Mouse (Mus musculus): ENCODE data around the gene Cd200r1. TPM values are rescaled to one million over a fixed set of nuclear protein-coding genes. Genes with fewer than 3 reads are reported as not detected.
A peak's percentile ranks its signal among the peaks of the same experiment; 100 is the strongest.

The Cd200r1 gene
- total and polyA plus RNA-seq, 3 experiments: 1.4 to 1.6 TPM; not detected in 1

- Histone ChIP-seq H3K4me3 (ENCODE audit: control insufficient read depth in 1 of 2, insufficient read depth in 1 of 2, low read depth in 2 of 2, low read length in 2 of 2) (peak overlapping the region; percentile 36 to 69), H3K9ac (ENCODE audit: control insufficient read depth, low read depth, low read length, poor library complexity, severe bottlenecking) (peak overlapping the region; percentile 38), H3K36me3 (ENCODE audit: control insufficient read depth in 1 of 2, insufficient read depth in 2 of 2, low read length in 2 of 2) (peaks cover 0 to 20% of the 10 kb centered on the region in 2 experiments; a peak in 2 of 4 replicates), H3K9me3 (replicated peaks; ENCODE audit: insufficient read depth, low read length) (no peaks in the 10 kb centered on the region), H3K79me2 (ENCODE audit: control insufficient read depth, insufficient read depth, low read length, poor library complexity) (no peaks in the 10 kb centered on the region), H3K27ac (ENCODE audit: control insufficient read depth, low read depth, low read length) (peak overlapping the region; percentile 9; the same call in 1 of the 2 replicates), H3K27me3 (ENCODE audit: control insufficient read depth in 1 of 2, insufficient read depth in 2 of 2, low read length in 2 of 2) (no peaks in the 10 kb centered on the region), H3K4me1 (ENCODE audit: control insufficient read depth in 1 of 2, insufficient read depth in 2 of 2, low read length in 2 of 2) (peaks cover 4 to 9% of the 10 kb centered on the region in 2 experiments)
- TF ChIP-seq SMC3 (IDR thresholded peaks at IDR 0.05; ENCODE audit: low read depth, low read length) (no peak), ZNF384 (IDR thresholded peaks at IDR 0.05; ENCODE audit: low read depth, low read length) (no peak), EP300 (IDR thresholded peaks at IDR 0.05; ENCODE audit: low read depth in 1 of 2, low read length in 2 of 2) (no peak), NELFE (IDR thresholded peaks at IDR 0.05; ENCODE audit: low read depth, low read length) (no peak), MEF2A (IDR thresholded peaks at IDR 0.05; ENCODE audit: extremely low read depth, insufficient replicate concordance, low read depth, low read length, poor library complexity, severe bottlenecking) (no peak), UBTF (IDR thresholded peaks at IDR 0.05; ENCODE audit: borderline replicate concordance, insufficient read depth, low read depth, low read length) (no peak), MYC (IDR thresholded peaks at IDR 0.05; ENCODE audit: low read depth, low read length) (no peak), RCOR1 (IDR thresholded peaks at IDR 0.05; ENCODE audit: low read depth, low read length) (no peak), GABPA (IDR thresholded peaks at IDR 0.05; ENCODE audit: low read depth, low read length) (no peak), SIN3A (IDR thresholded peaks at IDR 0.05; ENCODE audit: low read length) (no peak), KAT2A (conservative IDR thresholded peaks at IDR 0.05; ENCODE audit: low read depth, low read length) (no peak), RAD21 (IDR thresholded peaks at IDR 0.05; ENCODE audit: low read depth, low read length) (no peak), NRF1 (IDR thresholded peaks at IDR 0.05; ENCODE audit: insufficient read depth, low read depth, low read length, poor library complexity, severe bottlenecking) (no peak), E2F4 (IDR thresholded peaks at IDR 0.05; ENCODE audit: borderline replicate concordance, low read depth, low read length) (no peak)
- peak; percentile 65 for DNase-seq (ENCODE audit: low read depth, low spot score)
Observed at GRCm38 (mm10) chr16:44767506-44767905, 2.0 kb downstream of the Cd200r1 start.

- H3K36me3 ChIP-seq (ENCODE audit: control insufficient read depth in 1 of 2, insufficient read depth in 2 of 2, low read length in 2 of 2): peaks cover 0 to 23% of the 10 kb centered on the region in 2 experiments; a peak in 2 of 4 replicates
- no peaks in the 10 kb centered on the region for H3K9me3 ChIP-seq (replicated peaks; ENCODE audit: insufficient read depth, low read length)
- peak overlapping the region; percentile 9; the same call in 1 of the 2 replicates for H3K27ac ChIP-seq (ENCODE audit: control insufficient read depth, low read depth, low read length)
- no peak for TF ChIP-seq MAZ (IDR thresholded peaks at IDR 0.05; ENCODE audit: low read depth, low read length)
- TF ChIP-seq CHD1 (IDR thresholded peaks at IDR 0.05; ENCODE audit: low read depth, low read length): no peak
- TF ChIP-seq UBTF (IDR thresholded peaks at IDR 0.05; ENCODE audit: borderline replicate concordance, insufficient read depth, low read depth, low read length): no peak
- TF ChIP-seq TBP (IDR thresholded peaks at IDR 0.05; ENCODE audit: low read depth, low read length): no peak
- peak; percentile 87 for TF ChIP-seq RAD21 (IDR thresholded peaks at IDR 0.05; ENCODE audit: low read depth, low read length)
- TF ChIP-seq USF2 (IDR thresholded peaks at IDR 0.05; ENCODE audit: borderline replicate concordance in 1 of 2, insufficient read depth in 1 of 2, low read depth in 1 of 2, low read length in 2 of 2): no peak
- TF ChIP-seq BHLHE40 (IDR thresholded peaks at IDR 0.05; ENCODE audit: borderline replicate concordance, low read depth, low read length): 0 out of 2 replicates have a peak, but pooled peaks have one; percentile 33
- peak; percentile 88 for TF ChIP-seq SMC3 (IDR thresholded peaks at IDR 0.05; ENCODE audit: low read depth, low read length)
- 0 out of 2 replicates have a peak, but pooled peaks have one; percentile 27 for TF ChIP-seq MYC (IDR thresholded peaks at IDR 0.05; ENCODE audit: low read depth, low read length)
- no peak for TF ChIP-seq GABPA (IDR thresholded peaks at IDR 0.05; ENCODE audit: low read depth, low read length)
- TF ChIP-seq ZKSCAN1 (IDR thresholded peaks at IDR 0.05; ENCODE audit: low read depth, low read length): no peak
- TF ChIP-seq EP300 (IDR thresholded peaks at IDR 0.05; ENCODE audit: low read depth in 1 of 2, low read length in 2 of 2): peak in 1 of 2 experiments; percentile 11; a peak in 2 of 4 replicates
- TF ChIP-seq ZC3H11A (IDR thresholded peaks at IDR 0.05; ENCODE audit: low read depth, low read length): peak; percentile 76
- TF ChIP-seq JUND (IDR thresholded peaks at IDR 0.05; ENCODE audit: low read depth, low read length): no peak
- TF ChIP-seq RCOR1 (IDR thresholded peaks at IDR 0.05; ENCODE audit: low read depth, low read length): 0 out of 2 replicates have a peak, but pooled peaks have one; percentile 13
- TF ChIP-seq POLR2AphosphoS2 (IDR thresholded peaks at IDR 0.05; ENCODE audit: low read length): no peak
- peak; percentile 39; the same call in 1 of the 2 replicates for TF ChIP-seq TCF12 (IDR thresholded peaks at IDR 0.05; ENCODE audit: low read depth, low read length)
- TF ChIP-seq SIN3A (IDR thresholded peaks at IDR 0.05; ENCODE audit: low read length): peak; percentile 83
- TF ChIP-seq CTCF (IDR thresholded peaks at IDR 0.05 in 2 of 3, conservative IDR thresholded peaks at IDR 0.05 in 1 of 3; ENCODE audit: control insufficient read depth in 1 of 3, insufficient read depth in 1 of 3, low read depth in 2 of 3, low read length in 3 of 3, poor library complexity in 1 of 3, severe bottlenecking in 1 of 3): peak; percentile 44 to 87 (median 65)
- TF ChIP-seq MXI1 (IDR thresholded peaks at IDR 0.05; ENCODE audit: low read depth, low read length): no peak
- TF ChIP-seq MEF2A (IDR thresholded peaks at IDR 0.05; ENCODE audit: extremely low read depth, insufficient replicate concordance, low read depth, low read length, poor library complexity, severe bottlenecking): no peak
- peak; percentile 30; the same call in 1 of the 2 replicates for TF ChIP-seq GATA1 (IDR thresholded peaks at IDR 0.05; ENCODE audit: low read depth, low read length)
- H3K4me3 ChIP-seq (ENCODE audit: control insufficient read depth in 1 of 2, insufficient read depth in 1 of 2, low read depth in 2 of 2, low read length in 2 of 2): peak overlapping the region; percentile 36 to 69
- H3K4me1 ChIP-seq (ENCODE audit: control insufficient read depth in 1 of 2, insufficient read depth in 2 of 2, low read length in 2 of 2): peaks cover 6 to 12% of the 10 kb centered on the region in 2 experiments
- DNase-seq (ENCODE audit: low read depth, low spot score): peak; percentile 82
- no peaks in the 10 kb centered on the region for H3K79me2 ChIP-seq (ENCODE audit: control insufficient read depth, insufficient read depth, low read length, poor library complexity)
- H3K9ac ChIP-seq (ENCODE audit: control insufficient read depth, low read depth, low read length, poor library complexity, severe bottlenecking): peak overlapping the region; percentile 38
- H3K27me3 ChIP-seq (ENCODE audit: control insufficient read depth in 1 of 2, insufficient read depth in 2 of 2, low read length in 2 of 2): no peaks in the 10 kb centered on the region
Observed at GRCm38 (mm10) chr16:44767967-44768366, 2.4 kb downstream of the Cd200r1 start.
